Mouse (Mus musculus) frontal cortex, postnatal 14 days (tissue): ENCODE results near the gene Irf3.

ENCODE experiments used
- DNase-seq, 2 experiments: peaks; one replicate each; pipeline ENCODE4 v3.0.0; 2022; ENCODE audit warnings: low spot score in 2 of 2

Gene Irf3

GRCm38 (mm10) chr7:44974383-44975116, 22.9 kb upstream of the Irf3 start, which contains the start of gene Cpt1c:
Cpt1c (minus strand) TSS chr7:44974851.
- peak; percentile 80 to 86 for DNase-seq

DNA sequence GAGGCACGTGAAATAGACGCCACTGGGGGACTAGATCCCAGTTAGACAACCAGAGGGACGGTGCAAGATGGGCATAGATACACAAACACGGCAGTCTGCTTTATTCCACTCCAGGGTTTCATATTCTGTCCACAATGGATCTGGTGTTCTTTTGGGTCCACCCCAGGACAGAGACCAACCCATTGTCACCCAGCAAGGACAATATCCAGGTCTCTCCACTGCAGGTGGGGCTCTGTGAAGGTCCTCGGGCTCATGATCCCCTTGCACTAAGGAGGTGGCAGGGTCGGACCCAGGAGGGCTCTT, 22.4 kb upstream of the Irf3 start:
- no peak for DNase-seq

DNA sequence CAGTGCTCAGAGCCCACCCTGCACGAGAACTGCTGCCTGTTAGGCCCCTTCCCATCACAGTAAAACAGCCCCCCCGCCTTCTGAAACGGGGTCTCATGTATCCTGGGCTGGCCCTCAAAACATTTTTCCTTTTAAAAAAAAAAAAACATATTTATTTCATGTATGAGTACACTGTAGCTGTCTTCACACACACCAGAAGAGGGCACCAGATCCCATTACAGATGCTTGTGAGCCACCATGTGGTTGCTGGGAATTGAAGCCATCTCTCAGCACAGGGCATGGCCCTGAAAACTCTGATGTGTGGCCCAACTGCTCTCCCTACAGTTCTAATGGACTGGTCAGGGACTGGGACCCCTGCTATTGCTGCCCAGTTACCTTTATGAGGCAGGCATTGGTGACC, 19.1 kb upstream of the Irf3 start:
- no peak for DNase-seq

DNA sequence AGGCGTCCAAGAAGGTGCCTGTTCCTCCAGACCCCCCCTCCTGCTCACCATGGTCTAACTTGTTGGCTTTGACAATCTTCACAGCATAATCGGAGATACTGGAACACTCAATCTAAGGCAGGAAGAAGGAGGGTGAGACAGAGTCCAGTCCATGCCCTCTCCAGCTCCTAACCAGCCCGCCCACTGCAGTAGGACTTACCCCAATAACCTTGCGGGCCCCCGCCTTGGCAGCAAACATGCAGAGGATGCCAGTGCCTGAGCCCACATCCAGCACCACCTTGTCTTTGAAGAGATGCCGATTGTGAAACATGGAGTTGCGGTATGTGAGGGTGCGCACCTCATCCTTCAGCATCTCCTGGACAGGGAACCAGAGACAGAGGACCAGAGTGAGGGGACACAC, 15.9 kb upstream of the Irf3 start:
- no peak for DNase-seq

GRCm38 (mm10) chr7:44983085-44983484, 14.4 kb upstream of the Irf3 start:
- DNase-seq = peak in 1 of 2 experiments; percentile 83

DNA sequence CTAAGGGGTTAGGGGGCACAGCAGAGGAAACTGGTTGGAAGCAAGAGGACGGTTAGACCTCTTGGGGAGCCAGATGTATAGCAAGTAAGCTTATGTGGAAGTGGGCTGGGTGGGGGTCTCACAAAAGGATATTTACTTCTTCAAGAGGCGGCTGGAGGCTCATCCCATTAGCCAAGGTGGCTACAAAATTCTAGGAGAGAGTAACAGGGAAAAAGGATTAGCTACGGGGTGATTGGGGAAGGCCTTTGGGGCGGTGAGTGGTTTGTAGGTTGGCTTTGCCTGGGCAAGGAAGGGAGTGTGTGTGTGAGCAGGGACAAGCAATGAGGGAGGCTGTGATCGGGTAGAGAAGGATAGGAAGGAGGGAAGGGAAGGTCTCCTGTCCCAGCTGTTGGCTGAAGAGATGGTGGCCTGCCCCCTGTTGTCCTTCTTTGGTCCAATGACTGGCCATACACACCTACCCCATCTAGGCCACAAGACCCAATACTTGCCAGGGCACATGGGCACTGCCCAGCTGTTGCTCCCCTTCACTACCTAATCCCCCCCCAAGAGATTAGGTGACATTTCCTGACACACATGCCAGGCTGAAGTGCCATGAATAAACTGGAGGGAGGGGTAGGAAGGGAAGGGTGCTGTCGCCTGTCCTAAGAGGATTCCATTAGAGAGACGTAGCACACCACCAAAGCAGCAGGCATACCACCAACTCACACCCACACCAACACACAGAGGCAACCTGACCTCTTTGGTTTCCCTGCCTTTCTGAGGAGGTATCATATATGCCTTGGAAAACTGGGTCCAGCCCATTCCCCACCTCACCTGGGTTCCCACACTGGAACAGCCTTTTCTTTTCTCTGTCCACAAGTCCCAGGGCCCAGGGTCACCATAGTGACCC, 13.3 kb upstream of the Irf3 start:
- DNase-seq = no peak

DNA sequence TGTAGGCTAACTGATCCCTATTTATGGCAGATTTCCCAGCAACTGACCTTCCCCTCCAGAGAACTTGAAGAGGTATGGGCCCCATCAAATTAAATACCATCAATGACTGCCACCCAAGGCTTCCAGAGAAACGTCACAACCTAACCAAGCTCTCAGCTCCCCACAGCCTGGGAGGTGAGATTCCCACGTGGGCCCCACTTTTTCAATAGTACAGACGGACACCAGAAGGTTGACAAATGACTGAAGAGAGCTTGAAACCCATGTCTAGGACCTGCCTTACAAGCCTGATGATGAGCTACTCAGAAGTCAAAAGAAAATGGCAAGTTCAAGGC, 12.6 kb upstream of the Irf3 start:
- no peak for DNase-seq

DNA sequence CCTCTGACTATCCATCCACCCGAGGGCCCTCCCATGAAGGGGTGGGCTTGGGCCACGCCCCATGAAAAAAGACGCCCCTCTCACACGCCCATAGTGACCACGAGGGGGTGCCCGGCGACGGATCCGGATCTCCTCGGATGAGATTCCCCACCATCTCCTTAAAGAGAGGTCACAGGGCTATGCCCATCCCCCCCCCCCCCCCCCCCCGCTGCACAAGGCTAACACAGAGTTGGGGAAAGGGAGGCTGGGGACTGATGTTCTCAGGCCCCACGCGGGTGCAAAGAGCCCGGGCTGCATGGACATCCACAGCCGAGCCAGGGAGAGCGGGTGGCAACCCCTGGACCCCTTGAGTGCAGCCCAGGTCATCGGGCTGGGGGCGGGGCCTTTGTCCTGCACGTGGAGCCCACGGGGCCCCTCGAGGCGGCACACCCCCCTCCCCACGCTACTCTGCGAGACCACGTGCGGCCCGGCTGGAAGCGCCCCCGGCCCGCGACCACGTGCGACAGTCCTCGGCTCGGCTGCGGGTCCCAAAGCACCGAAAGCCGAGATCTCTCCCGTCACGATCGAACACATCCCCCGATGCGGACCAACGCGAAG, 11.8 kb upstream of the Irf3 start:
- peak; percentile 61 to 68 for DNase-seq

GRCm38 (mm10) chr7:44986192-44986878, 11.1 kb upstream of the Irf3 start, which contains the start of gene Prmt1:
Prmt1 (minus strand) TSS chr7:44986568.
- DNase-seq = peak; percentile 96 to 100

DNA sequence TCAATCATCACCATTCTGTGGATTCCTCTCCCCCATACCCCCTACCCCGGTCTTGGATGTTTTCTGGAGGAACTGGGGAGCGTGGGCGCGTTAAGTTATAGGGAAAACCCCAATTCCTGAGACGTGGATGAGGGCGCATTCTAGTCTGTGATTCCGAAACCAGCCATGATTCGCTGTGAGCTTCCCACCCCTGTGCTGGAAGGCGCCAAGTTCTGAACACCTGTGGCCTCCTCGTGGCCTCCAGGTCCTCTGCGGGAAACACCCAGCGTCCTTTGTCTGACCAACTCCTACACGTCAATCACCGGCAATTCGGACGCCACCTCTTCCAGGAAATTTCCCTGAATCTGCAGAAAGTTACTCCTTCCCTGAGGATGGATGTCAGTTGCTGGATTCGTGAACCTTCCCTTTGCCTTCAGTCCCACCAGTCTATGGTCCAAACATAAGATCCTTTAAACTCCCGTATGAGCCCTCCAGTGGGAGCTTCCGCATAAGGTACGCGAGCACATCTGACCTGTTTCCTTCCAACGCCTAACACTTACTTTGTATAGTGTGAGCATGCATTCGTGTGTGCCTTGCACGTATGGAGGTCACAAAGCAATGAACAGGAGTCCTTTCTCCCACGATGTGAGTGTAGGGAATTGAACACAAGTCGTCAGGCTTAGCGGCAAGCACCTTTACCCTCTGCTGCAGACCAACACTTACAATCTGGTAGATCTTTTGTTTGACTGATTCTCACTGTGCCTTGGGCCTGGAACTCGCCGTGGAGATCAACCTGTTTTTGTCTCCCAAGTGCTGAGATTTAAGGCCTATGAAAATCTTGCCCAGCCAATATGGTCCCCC, 10.3 kb upstream of the Irf3 start:
- DNase-seq = no peak

DNA sequence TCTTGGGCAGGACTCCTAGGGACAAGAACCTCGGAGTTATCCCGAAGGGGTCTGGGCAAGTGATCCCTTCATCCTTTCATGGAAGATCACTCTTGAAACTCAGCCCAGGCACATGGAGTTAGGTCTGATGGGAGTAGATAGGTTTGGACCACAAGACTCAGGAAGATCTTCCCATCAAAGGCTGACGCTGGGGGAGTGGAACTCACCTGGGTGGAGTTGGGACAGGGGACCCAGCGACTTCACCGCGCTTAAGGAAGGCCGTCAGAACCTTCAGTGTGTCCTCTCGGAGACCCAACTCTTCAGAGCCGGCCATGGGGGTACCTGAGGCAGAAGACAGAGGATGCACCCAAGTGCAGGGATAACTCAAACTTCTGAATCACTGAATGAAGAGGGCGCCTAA, 776 bp upstream of the Irf3 start:
- no peak for DNase-seq

DNA sequence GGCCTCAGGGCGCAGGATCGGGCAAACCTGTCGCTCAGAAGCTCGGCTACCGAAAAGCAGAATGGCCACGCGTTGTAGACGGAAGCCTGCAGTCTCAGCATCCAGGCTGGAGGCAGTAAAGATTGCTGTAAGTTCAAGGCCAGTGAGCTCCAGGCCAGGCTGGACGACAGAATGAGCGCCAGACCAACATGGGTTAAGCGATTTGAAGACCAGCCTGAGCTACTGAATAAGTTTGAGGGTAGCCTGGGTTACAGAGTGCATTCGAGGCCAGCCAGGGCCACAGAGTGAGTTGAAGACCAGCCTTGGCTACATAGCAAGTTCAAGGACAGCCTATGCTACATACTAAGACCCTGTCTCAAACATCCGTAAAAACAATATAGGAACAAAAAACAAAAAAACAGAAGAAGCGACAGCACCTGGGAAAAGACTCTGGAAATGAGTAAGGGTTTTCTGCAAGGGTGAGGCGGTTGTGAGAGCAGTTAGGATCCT, 536 bp downstream of the Irf3 start:
- no peak for DNase-seq

DNA sequence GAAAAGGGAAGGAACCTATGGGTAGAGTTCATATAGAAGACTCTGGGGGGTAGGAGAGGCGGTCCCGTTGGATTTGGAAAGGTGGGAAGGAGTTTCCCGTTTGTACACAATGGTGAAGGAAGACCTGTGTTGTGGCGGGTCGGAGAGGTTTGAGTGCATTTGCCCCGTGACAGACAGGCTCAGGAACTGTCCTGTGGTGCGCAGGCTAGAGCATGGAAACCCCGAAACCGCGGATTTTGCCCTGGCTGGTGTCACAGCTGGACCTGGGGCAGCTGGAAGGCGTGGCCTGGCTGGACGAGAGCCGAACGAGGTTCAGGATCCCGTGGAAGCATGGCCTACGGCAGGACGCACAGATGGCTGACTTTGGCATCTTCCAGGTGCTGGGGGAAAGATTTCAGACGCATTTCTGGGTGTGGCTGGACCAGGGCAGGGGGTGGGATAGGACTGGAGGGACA, 1.1 kb downstream of the Irf3 start, which contains the start of gene Bcl2l12:
TSS of gene Bcl2l12 (minus strand) at position 212 of the 455 bp plus-strand sequence.
- no peak for DNase-seq

DNA sequence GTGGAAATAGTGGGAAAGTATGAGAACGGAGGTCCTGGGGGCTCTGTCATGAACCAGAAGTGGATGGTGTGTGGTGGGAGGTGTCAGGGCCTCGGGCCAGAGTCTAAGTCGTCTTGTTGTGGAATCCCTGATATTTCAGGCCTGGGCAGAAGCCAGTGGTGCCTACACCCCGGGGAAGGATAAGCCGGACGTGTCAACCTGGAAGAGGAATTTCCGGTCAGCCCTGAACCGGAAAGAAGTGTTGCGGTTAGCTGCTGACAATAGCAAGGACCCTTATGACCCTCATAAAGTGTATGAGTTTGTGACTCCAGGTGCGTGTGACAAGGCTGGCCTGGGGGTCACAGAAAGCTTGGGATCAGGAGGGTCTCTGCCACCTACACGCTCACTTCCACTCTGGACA, 2.3 kb downstream of the Irf3 start:
- no peak for DNase-seq

DNA sequence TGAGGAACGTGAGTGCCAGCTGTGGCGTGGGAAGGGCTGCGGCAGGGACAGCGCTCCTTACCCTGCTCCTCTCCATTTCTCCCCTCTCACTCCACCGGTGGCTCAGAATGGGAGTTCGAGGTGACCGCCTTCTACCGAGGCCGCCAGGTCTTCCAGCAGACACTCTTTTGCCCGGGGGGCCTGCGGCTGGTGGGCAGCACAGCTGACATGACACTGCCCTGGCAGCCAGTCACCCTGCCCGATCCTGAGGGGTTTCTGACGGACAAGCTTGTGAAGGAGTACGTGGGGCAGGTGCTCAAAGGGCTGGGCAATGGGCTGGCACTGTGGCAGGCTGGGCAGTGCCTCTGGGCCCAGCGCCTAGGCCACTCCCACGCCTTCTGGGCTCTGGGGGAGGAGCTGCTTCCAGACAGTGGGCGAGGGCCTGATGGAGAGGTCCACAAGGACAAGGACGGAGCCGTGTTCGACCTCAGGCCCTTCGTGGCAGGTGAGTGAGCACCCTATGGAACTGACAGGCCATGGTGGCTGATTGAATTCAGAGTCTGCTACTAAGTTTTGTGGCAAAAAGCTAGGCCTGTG, 3.2 kb downstream of the Irf3 start:
- DNase-seq = no peak

DNA sequence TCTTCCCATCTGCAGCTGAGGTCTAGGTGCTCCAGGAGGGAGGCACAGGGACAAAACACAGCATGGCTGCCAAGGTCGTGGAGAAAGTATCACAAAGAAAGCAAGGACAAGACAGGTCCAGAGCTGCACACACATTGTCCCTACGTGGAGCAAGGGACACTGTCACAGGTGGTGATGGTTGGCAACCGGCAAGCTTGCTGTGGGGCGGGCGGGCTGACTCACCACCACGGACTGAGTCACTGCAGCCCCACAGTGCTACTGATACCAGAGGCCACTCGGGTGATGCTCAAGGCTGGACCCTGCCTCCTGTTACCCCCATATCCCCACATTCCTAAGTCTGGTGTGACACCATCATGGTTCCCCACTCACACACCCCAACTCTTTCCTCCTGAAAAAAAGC, 5.0 kb downstream of the Irf3 start:
- DNase-seq = no peak

DNA sequence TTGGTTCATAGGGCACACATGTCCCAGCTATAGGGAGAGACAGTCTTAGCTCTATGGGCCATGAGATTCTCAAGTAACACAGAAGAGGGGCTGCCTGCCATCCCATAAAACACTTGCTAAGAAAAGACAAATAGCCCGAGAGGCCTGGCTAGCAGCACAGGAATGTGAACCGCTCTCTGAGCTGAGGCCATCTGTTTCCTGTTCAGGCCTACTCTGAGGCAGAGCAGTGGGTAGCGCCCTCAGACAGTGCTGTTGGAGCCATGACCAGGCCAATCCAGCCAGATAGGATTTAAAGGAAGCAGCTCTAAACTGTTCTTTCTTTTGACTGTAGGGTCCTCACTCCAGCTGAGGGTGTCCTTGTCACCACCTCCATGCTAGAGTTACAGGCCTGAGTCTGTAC, 7.1 kb downstream of the Irf3 start:
- no peak for DNase-seq

- no peak for DNase-seq
Observed at GRCm38 (mm10) chr7:45005321-45005992, 8.0 kb downstream of the Irf3 start.

DNA sequence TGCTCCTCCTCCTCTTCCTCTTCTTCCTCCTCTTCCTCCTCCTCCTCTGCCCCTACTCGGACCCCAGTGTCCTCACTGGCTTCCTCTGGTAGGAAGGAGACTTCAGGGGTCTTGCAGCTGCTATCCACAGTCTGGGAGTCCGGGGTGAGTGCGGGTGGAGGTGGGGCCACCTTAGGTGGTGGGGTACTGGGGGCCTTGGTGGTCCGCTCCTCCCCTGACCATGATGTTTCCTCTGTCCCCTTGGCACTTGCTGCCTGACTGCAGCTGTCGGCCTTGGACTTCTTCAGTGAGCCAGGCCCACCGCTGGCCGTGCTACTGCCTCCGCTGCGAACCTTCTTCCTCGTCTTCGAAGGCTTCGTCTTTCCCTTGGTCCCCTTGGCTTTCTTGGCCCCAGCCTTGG, 9.1 kb downstream of the Irf3 start:
- no peak for DNase-seq

DNA sequence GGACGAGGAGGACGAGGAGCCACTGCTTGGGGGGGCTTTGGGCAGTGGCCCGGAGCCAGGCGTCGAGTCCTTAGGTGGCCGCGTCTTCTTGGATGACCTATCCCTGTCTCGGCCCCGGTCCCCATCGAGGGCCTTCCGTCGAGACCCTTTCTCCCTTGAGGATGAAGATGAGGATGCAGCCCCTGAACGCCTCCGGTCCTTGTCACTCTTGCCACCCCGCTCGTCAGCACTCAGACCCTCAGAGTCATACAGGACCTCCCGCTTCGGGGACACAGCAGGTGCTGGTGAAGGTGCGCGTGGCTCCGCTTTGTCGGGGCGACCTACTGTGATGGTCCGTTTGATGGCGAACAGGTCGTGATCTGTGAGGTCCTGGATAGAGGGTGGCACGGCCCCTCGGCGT, 9.7 kb downstream of the Irf3 start:
- no peak for DNase-seq
